Mouse (Mus musculus) lung, postnatal 25 days (tissue): ENCODE measurements at regions not wholly inside any gene's neighbourhood (a gene's known extent, or its start where the extent isn't known, plus 50 kb on each side); places are given as distances from the start of the nearest gene placed in this dataset.
"Not testable (repeated sequence)": the region's sequence is repeated elsewhere in the genome, so short reads cannot be mapped to it uniquely, and the experiment has no call there.

ENCODE experiments used
- DNase-seq: peaks from one replicate; pipeline ENCODE4 v3.0.0; 2022; ENCODE audit warnings: low spot score

- no peak for DNase-seq
Observed at GRCm38 (mm10) chr2:63580489-63581139, 396.5 kb upstream of the Kcnh7 start.

- no peak for DNase-seq
Observed at GRCm38 (mm10) chr2:63575172-63575571, 391.1 kb upstream of the Kcnh7 start.

GRCm38 (mm10) chr2:63574008-63574703 is 390.1 kb upstream of the Kcnh7 start:
- DNase-seq = no peak

GRCm38 (mm10) chr2:63573015-63573807 is 389.1 kb upstream of the Kcnh7 start:
- no peak for DNase-seq

- DNase-seq = no peak
Observed at GRCm38 (mm10) chr2:63556858-63557419, 372.9 kb upstream of the Kcnh7 start.

- not testable (repeated sequence) for DNase-seq
Observed at GRCm38 (mm10) chr2:63541836-63542235, 357.7 kb upstream of the Kcnh7 start.

- no peak for DNase-seq
Observed at GRCm38 (mm10) chr2:63518534-63518933, 334.4 kb upstream of the Kcnh7 start.

GRCm38 (mm10) chr2:63513554-63514226 is 329.6 kb upstream of the Kcnh7 start:
- no peak for DNase-seq

- no peak for DNase-seq
Observed at GRCm38 (mm10) chr2:63503939-63504338, 319.9 kb upstream of the Kcnh7 start.

GRCm38 (mm10) chr2:63476411-63476810 is 292.3 kb upstream of the Kcnh7 start:
- no peak for DNase-seq

- DNase-seq = no peak
Observed at GRCm38 (mm10) chr2:63475255-63475654, 291.2 kb upstream of the Kcnh7 start.

GRCm38 (mm10) chr2:63473699-63474098 is 289.6 kb upstream of the Kcnh7 start:
- DNase-seq = peak; percentile 12

GRCm38 (mm10) chr2:63472248-63472647 is 288.2 kb upstream of the Kcnh7 start:
- DNase-seq = no peak

- DNase-seq = no peak
Observed at GRCm38 (mm10) chr2:63459112-63459511, 275.0 kb upstream of the Kcnh7 start.

GRCm38 (mm10) chr2:63454263-63455011 is 270.4 kb upstream of the Kcnh7 start:
- no peak for DNase-seq

GRCm38 (mm10) chr2:63452891-63453290 is 268.8 kb upstream of the Kcnh7 start:
- DNase-seq = no peak

GRCm38 (mm10) chr2:63452164-63452563 is 268.1 kb upstream of the Kcnh7 start:
- no peak for DNase-seq

GRCm38 (mm10) chr2:63434327-63434726 is 250.2 kb upstream of the Kcnh7 start:
- DNase-seq = no peak

GRCm38 (mm10) chr2:63405405-63405804 is 221.3 kb upstream of the Kcnh7 start:
- no peak for DNase-seq
